Mouse (Mus musculus) midbrain, embryonic 11.5 days (tissue): ENCODE results near the gene Alg14. TPM values are rescaled to one million over a fixed set of nuclear protein-coding genes. Genes with fewer than 3 reads are reported as not detected.

Experiments used
- ATAC-seq: fragments of 200-750 bp; cut with Nextera tagmentation; 2 replicates; pipeline ENCODE4 v1.8.0; 2017; ENCODE audit warnings: moderate TSS enrichment, moderate library complexity; ENCODE audit not compliant: low FRiP score
- DNase-seq: peaks from one replicate; pipeline ENCODE4 v3.0.0; 2015; ENCODE audit warnings: low spot score; ENCODE audit errors: missing footprints
- H3K27ac ChIP-seq: fragments of 300-500 bp; sonication (generic); 2 replicates; pipeline ENCODE4 v1.5.1; 2014; ENCODE audit warnings: low read depth, low read length
- H3K27me3 ChIP-seq: fragments of 300-500 bp; sonication (generic); 2 replicates; pipeline ENCODE4 v1.6.1; 2014; ENCODE audit warnings: mild to moderate bottlenecking, low read length, moderate library complexity, mixed read lengths; ENCODE audit not compliant: control insufficient read depth, insufficient read depth
- H3K36me3 ChIP-seq: fragments of 300-500 bp; sonication (generic); 2 replicates; pipeline ENCODE4 v1.6.1; 2014; ENCODE audit warnings: mild to moderate bottlenecking, low read length, moderate library complexity, mixed read lengths; ENCODE audit not compliant: control insufficient read depth, insufficient read depth
- H3K4me1 ChIP-seq: fragments of 300-500 bp; sonication (generic); 2 replicates; pipeline ENCODE4 v1.6.1; 2014; ENCODE audit warnings: low read length; ENCODE audit not compliant: control insufficient read depth, insufficient read depth
- H3K4me2 ChIP-seq: fragments of 300-500 bp; sonication (generic); 2 replicates; pipeline ENCODE4 v1.6.1; 2014; ENCODE audit warnings: mild to moderate bottlenecking, moderate library complexity
- H3K4me3 ChIP-seq: fragments of 300-500 bp; sonication (generic); 2 replicates; pipeline ENCODE4 v1.5.1; 2014; ENCODE audit warnings: low read depth, low read length
- H3K9ac ChIP-seq: fragments of 300-500 bp; sonication (generic); 2 replicates; pipeline ENCODE4 v1.6.1; 2014; ENCODE audit warnings: low read length
- H3K9me3 ChIP-seq: fragments of 300-500 bp; sonication (generic); 2 replicates; pipeline ENCODE4 v1.6.1; 2016; ENCODE audit warnings: low read length; ENCODE audit not compliant: control insufficient read depth
- WGBS: fragments of 180-500 bp; shearing (Covaris S2); extraction: QIAGEN DNeasy Blood & Tissue Kit; methylation state at CpG from one replicate; pipeline ENCODE4 v1.1.7; 2014; 5-methylcytosine and 5-hydroxymethylcytosine counted together
- polyA plus RNA-seq: library from polyadenylated mRNA; unstranded; fragments of >200 nt; fragmentation: Nextera tagmentation; extraction: Ambion mirVana; gene quantifications from 2 replicates; pipeline ENCODE4 v1.2.1, GENCODE M21; 2014

Alg14 gene
- polyA plus RNA-seq, 1 experiment from 2014 or later, result 38.0 TPM

DNA sequence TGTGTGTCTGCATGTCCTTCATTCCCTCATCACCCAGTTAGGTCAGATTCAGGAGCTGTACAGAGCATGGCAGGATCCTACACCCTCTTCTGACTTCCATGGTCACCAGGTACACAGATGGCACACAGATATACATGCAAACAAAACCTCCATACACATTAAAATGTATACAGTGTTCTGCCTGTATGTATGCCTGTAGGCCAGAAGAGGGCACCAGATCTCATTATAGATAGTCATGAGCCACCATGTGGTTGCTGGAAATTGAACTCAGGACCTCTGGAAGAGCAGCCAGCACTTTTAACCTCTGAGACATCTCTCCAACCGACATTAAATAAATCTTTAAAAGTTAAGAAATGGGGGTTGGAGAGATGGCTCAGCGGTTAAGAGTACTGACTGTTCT lies 2.6 kb downstream of the Alg14 start:
- H3K9ac ChIP-seq, result no peak overlapping the region
- no peaks in the 10 kb centered on the region for H3K36me3 ChIP-seq
- H3K27me3 ChIP-seq, result no peaks in the 10 kb centered on the region
- H3K4me3 ChIP-seq, result no peak overlapping the region
- H3K4me1 ChIP-seq, result peaks cover 6% of the 10 kb centered on the region; the same call in 1 of the 2 replicates
- DNase-seq (no peak), ATAC-seq (no peak)
- H3K27ac ChIP-seq, result no peak overlapping the region
- no peak overlapping the region for H3K4me2 ChIP-seq
- 83% methylated on average over 2 of the region's 2 CpGs for WGBS
- H3K9me3 ChIP-seq, result no peaks in the 10 kb centered on the region

DNA sequence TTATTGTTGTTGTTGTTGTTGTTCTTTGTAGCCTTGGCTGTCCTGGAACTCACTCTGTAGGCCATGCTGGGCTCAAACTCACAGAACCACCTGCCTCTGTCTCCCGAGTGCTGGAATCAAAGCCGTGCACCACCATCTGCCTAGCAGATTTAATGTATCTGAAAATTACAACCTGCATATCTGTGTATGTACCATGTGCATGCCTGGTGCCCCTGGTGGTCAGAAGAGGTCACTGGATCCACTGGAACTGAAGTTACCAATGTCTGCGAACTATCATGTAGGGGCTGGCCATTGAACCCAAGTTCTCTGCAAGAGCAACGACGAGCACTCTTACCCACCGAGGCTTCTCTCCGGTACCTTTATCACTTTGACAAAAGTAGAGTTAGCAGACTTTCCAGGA lies 15.1 kb downstream of the Alg14 start:
- H3K9me3 ChIP-seq, result no peaks in the 10 kb centered on the region
- H3K9ac ChIP-seq, result no peak overlapping the region
- no peaks in the 10 kb centered on the region for H3K27me3 ChIP-seq
- DNase-seq, result no peak
- H3K4me3 ChIP-seq, result no peak overlapping the region
- H3K4me1 ChIP-seq, result no peaks in the 10 kb centered on the region
- H3K4me2 ChIP-seq, result no peak overlapping the region
- no peak overlapping the region for H3K27ac ChIP-seq
- H3K36me3 ChIP-seq, result no peaks in the 10 kb centered on the region
- WGBS, result 94% methylated on average over 7 of the region's 7 CpGs
- no peak for ATAC-seq

DNA sequence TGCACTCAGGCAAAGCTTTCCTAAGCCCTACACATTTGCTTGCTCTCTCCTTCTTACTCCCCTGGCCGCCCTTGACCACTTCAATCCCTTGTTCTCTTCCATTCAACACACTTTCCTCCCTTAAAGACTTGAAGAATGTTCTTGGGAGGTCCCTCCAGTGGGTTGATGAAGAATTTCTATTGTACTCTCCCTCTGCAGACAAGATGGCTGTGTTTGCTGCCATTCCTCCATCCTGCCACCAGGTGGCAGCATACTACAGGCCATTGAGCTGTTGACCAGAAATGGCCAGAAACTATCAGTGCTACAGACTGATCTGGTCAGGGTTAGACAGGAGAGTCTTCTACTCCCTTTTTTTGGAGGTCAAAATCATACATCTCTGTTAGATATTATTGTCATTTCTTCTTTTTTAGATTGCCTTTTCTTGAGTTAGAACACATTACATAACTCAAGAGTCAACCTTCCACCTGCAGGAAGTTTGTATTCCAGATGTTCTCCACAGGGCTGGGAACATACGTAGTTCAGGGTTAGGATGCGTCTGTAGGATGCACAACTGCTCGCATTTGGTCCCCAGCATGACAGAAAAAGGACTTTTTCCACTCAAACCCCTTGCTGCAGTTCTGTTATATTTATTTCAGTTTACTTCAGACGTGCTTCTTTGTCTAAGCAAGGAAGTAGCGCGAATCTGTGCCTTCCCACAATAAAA lies 16.1 kb downstream of the Alg14 start:
- Histone ChIP-seq H3K27me3 (no peaks in the 10 kb centered on the region), H3K4me1 (no peaks in the 10 kb centered on the region), H3K9me3 (no peaks in the 10 kb centered on the region), H3K36me3 (no peaks in the 10 kb centered on the region), H3K9ac (peak overlapping the region; percentile 27; the same call in 1 of the 2 replicates), H3K27ac (no peak overlapping the region), H3K4me2 (no peak overlapping the region), H3K4me3 (no peak overlapping the region)
- WGBS, result 79% methylated on average over 7 of the region's 7 CpGs
- ATAC-seq (peak; percentile 78; the same call in 1 of the 2 replicates), DNase-seq (peak; percentile 97)

DNA sequence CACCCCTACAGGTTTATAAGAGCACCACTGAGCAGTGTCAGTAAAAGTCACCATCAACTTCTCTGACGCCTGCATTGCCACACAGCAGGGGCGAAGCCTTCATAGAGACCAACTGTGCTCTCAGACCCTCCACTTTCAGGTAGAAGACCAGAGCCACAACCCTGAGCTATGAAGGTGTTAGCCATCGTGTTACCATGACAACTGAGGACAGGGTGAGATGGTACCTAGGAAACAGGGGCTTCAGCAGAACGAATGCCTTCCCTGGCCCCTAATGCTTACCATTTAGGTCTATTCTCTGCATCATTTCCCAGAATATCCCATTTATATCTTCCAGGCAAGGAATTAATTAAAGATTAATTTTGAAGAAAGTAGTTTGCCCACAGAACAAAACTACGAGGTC lies 17.4 kb downstream of the Alg14 start:
- Histone ChIP-seq H3K27me3 (no peaks in the 10 kb centered on the region), H3K4me2 (no peak overlapping the region), H3K4me3 (no peak overlapping the region), H3K4me1 (no peaks in the 10 kb centered on the region; the same call in 1 of the 2 replicates), H3K27ac (no peak overlapping the region), H3K9me3 (no peaks in the 10 kb centered on the region), H3K36me3 (no peaks in the 10 kb centered on the region), H3K9ac (no peak overlapping the region)
- ATAC-seq (0 out of 2 replicates have a peak, but pooled peaks have one; percentile 29), DNase-seq (no peak)
- 86% methylated on average over 5 of the region's 5 CpGs for WGBS

DNA sequence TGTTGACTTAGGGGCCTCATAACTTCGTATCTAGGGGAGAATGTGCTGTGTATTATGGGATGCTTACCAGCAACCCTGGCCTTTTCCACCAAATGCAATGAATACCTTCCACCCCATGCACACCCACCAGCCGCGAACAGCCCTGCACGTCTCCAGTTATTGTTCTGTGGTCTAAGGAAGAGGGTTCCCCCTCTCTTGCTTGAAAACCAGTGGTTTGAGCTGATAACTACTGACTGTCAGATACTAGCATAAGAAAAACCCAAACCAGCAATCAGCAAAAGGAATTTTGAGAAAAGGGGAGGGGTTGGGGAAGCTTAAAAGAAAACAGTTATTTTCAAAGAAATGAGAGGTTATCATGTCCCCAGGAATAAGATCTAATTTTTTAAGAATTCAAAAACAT lies 17.9 kb downstream of the Alg14 start:
- ATAC-seq (no peak), DNase-seq (no peak)
- no peaks in the 10 kb centered on the region; the same call in 1 of the 2 replicates for H3K4me1 ChIP-seq
- no peaks in the 10 kb centered on the region for H3K36me3 ChIP-seq
- no peak overlapping the region for H3K4me3 ChIP-seq
- no peak overlapping the region for H3K27ac ChIP-seq
- no peaks in the 10 kb centered on the region for H3K27me3 ChIP-seq
- no peak overlapping the region for H3K4me2 ChIP-seq
- no peaks in the 10 kb centered on the region for H3K9me3 ChIP-seq
- 87% methylated on average over 4 of the region's 4 CpGs for WGBS
- no peak overlapping the region for H3K9ac ChIP-seq

DNA sequence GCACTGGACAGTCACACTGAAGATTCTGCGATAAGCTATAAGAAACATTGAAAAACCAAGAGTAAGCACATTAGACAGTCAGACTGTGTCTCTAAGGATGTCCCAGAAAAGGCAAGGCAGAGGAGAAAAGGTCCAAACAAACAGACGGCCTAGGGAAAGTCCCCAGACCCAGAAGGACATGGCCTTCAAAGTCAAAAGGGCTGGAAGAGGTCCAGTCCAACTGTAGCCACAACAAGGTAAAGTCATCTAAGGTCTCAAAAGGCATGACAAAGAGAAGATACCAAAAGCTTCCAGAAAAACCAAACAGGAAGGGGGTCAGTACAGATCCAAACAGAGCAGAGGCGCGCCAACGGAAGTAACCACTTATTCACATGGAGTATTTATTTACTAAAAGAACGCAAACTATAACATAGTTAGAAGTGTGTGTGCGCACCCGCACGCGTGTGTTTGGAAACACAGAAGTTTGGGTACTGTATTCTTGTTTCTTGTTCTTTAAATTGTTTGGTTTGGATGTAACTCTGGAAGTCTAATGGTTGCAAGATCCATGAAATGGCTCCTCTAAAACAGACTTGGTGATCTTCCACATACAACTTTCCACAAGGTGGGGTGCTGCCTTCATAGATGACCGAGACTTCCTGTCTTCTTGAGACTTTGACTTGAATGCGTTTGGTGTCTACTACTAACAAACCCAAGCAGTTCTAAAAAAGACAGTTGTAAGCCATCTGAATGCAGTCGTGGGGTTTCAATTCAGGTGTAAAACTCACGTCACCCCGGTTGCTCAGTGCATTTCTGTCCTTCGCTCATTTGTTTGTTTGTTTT lies 18.5 kb downstream of the Alg14 start:
- Histone ChIP-seq H3K4me1 (no peaks in the 10 kb centered on the region; the same call in 1 of the 2 replicates), H3K4me2 (no peak overlapping the region), H3K27me3 (no peaks in the 10 kb centered on the region), H3K9ac (no peak overlapping the region), H3K9me3 (no peaks in the 10 kb centered on the region), H3K27ac (no peak overlapping the region), H3K4me3 (no peak overlapping the region), H3K36me3 (no peaks in the 10 kb centered on the region)
- ATAC-seq (no peak), DNase-seq (no peak)
- 90% methylated on average over 16 of the region's 16 CpGs for WGBS

DNA sequence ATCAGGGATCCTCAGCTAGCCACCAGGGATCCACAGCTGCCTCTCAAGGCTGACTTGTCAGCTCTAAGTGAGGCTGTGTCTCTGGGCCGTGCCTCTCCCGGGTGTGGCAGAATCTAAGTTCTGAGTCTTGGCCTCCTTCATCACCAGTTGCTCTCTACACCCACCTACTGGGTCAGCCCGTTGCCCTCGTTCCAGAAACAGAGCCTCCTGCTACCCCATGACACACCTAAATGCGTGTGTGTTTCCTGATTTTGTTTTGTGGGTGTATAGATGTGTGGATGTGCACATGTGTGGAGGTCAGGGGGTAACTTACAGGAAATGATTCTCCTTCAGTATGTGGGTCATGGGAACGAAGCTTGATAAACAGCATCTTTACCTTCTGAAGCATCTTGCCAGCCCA lies 20.9 kb downstream of the Alg14 start:
- 86% methylated on average over 6 of the region's 6 CpGs for WGBS
- no peak for DNase-seq
- Histone ChIP-seq H3K27me3 (no peaks in the 10 kb centered on the region), H3K9me3 (no peaks in the 10 kb centered on the region), H3K4me3 (no peak overlapping the region), H3K36me3 (no peaks in the 10 kb centered on the region), H3K9ac (no peak overlapping the region), H3K27ac (no peak overlapping the region), H3K4me1 (no peaks in the 10 kb centered on the region; the same call in 1 of the 2 replicates), H3K4me2 (no peak overlapping the region)
- no peak for ATAC-seq

DNA sequence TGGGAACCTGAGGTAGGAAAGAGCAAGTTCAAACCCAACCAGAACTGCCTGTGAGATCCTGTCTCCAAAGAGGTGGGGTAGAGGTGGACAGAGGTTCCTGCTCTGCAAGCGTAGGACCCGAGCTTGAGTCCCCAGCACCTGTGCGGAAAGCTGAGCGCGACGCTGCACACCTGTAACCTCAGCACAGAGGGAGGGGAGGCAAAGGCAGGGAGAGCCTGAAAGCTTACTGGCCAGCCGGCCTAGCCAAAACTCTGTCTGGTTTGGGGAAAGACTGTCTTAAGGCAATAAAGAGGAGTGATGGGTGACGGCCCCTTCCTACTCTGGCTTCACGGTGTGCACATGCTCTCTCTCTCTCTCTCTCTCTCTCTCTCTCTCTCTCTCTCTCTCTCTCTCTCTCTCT lies 21.4 kb downstream of the Alg14 start:
- H3K4me1 ChIP-seq, result no peaks in the 10 kb centered on the region; the same call in 1 of the 2 replicates
- 79% methylated on average over 9 of the region's 9 CpGs for WGBS
- no peak overlapping the region for H3K9ac ChIP-seq
- ATAC-seq (no peak), DNase-seq (no peak)
- no peak overlapping the region for H3K4me3 ChIP-seq
- H3K27ac ChIP-seq, result no peak overlapping the region
- H3K27me3 ChIP-seq, result no peaks in the 10 kb centered on the region
- no peak overlapping the region for H3K4me2 ChIP-seq
- H3K9me3 ChIP-seq, result no peaks in the 10 kb centered on the region
- H3K36me3 ChIP-seq, result no peaks in the 10 kb centered on the region

DNA sequence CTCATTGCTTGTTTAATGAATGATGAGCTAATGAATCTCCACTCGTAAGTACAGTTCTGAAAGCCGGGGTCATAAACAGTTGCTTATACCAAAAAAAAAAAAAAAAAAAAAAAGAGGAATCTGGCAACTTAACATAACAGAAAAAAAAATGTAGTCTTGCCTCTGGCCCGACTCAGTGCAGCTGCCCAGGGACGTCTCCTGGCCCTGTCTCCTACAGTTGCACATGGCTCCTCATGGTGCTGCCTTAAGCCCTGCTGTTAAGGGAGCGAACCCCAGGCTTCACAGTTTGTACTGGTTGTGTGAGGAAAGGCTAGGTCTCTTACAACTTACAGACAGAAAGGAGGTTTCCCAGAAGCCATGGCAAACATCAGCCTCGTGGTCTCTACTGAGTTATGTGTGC lies 22.6 kb downstream of the Alg14 start:
- H3K9me3 ChIP-seq, result no peaks in the 10 kb centered on the region
- no peak overlapping the region for H3K27ac ChIP-seq
- 91% methylated on average over 6 of the region's 6 CpGs for WGBS
- no peak overlapping the region for H3K4me3 ChIP-seq
- no peaks in the 10 kb centered on the region for H3K27me3 ChIP-seq
- DNase-seq (no peak), ATAC-seq (no peak)
- H3K9ac ChIP-seq, result no peak overlapping the region
- H3K4me2 ChIP-seq, result no peak overlapping the region
- no peaks in the 10 kb centered on the region; the same call in 1 of the 2 replicates for H3K4me1 ChIP-seq
- no peaks in the 10 kb centered on the region for H3K36me3 ChIP-seq
